Mouse (Mus musculus) splenic B cell, adult 2 months (primary cell): Measurements from ENCODE around the gene Gm49320.
"Not testable (repeated sequence)": the region's sequence is repeated elsewhere in the genome, so short reads cannot be mapped to it uniquely, and the experiment has no call there.

Source experiments
- DNase-seq: peaks from one replicate; pipeline ENCODE4 v3.0.0-alpha.2; 2011; ENCODE audit warnings: low read depth, low spot score
- H3K27me3 ChIP-seq: 2 replicates; pipeline ENCODE4 v1.6.1; 2012; ENCODE audit warnings: mild to moderate bottlenecking, low read length, moderate library complexity, mixed read lengths; ENCODE audit not compliant: control insufficient read depth, poor library complexity, insufficient read depth, severe bottlenecking
- H3K36me3 ChIP-seq: 2 replicates; pipeline ENCODE4 v1.6.1; 2012; ENCODE audit warnings: mild to moderate bottlenecking, low read length, moderate library complexity, mixed read lengths; ENCODE audit not compliant: control insufficient read depth, poor library complexity, insufficient read depth, severe bottlenecking

The Gm49320 gene

GRCm38 (mm10) chr8:4245737-4246136, 7.1 kb downstream of the Gm49320 start:
- DNase-seq = no peak
- no peaks in the 10 kb centered on the region for H3K27me3 ChIP-seq

GRCm38 (mm10) chr8:4247241-4247640, 8.6 kb downstream of the Gm49320 start:
- Histone ChIP-seq H3K36me3 (peaks cover 19% of the 10 kb centered on the region), H3K27me3 (no peaks in the 10 kb centered on the region)
- no peak for DNase-seq

More at GRCm38 (mm10) chr8:4245737-4246136, 7.1 kb downstream of the Gm49320 start:
- peaks cover 19% of the 10 kb centered on the region for H3K36me3 ChIP-seq

GRCm38 (mm10) chr8:4247951-4248540, 9.4 kb downstream of the Gm49320 start, which contains the start of gene Tgfbr3l:
TSS of gene Tgfbr3l (plus strand) at chr8:4248214.
- DNase-seq = no peak
- H3K27me3 ChIP-seq = no peaks in the 10 kb centered on the region

GRCm38 (mm10) chr8:4249213-4249612, 10.5 kb downstream of the Gm49320 start:
- Histone ChIP-seq H3K27me3 (no peaks in the 10 kb centered on the region), H3K36me3 (peaks cover 14% of the 10 kb centered on the region)
- no peak for DNase-seq

More at GRCm38 (mm10) chr8:4247951-4248540, 9.4 kb downstream of the Gm49320 start, which contains the start of gene Tgfbr3l:
- peaks cover 16% of the 10 kb centered on the region for H3K36me3 ChIP-seq

GRCm38 (mm10) chr8:4250306-4250970, 11.8 kb downstream of the Gm49320 start:
- DNase-seq = peak; percentile 90

GRCm38 (mm10) chr8:4252116-4252760, 13.6 kb downstream of the Gm49320 start:
- DNase-seq = no peak
- peaks cover 2% of the 10 kb centered on the region for H3K36me3 ChIP-seq
- no peaks in the 10 kb centered on the region for H3K27me3 ChIP-seq

More at GRCm38 (mm10) chr8:4250306-4250970, 11.8 kb downstream of the Gm49320 start:
- Histone ChIP-seq H3K36me3 (peaks cover 7% of the 10 kb centered on the region), H3K27me3 (no peaks in the 10 kb centered on the region)

GRCm38 (mm10) chr8:4252934-4253841, 14.5 kb downstream of the Gm49320 start, which contains the start of gene Snapc2:
TSS of gene Snapc2 (plus strand) at chr8:4253080.
- Histone ChIP-seq H3K27me3 (no peaks in the 10 kb centered on the region), H3K36me3 (no peaks in the 10 kb centered on the region; the same call in 1 of the 2 replicates)
- DNase-seq = peak; percentile 96

- H3K27me3 ChIP-seq = no peaks in the 10 kb centered on the region
- DNase-seq = no peak
- no peaks in the 10 kb centered on the region; the same call in 1 of the 2 replicates for H3K36me3 ChIP-seq
Measured at GRCm38 (mm10) chr8:4254001-4254400, 15.3 kb downstream of the Gm49320 start.

- not testable (repeated sequence) for H3K36me3 ChIP-seq, H3K27me3 ChIP-seq, DNase-seq
Measured at GRCm38 (mm10) chr8:4255471-4255870, 16.8 kb downstream of the Gm49320 start.

- H3K36me3 ChIP-seq = no peaks in the 10 kb centered on the region; the same call in 1 of the 2 replicates
- H3K27me3 ChIP-seq = no peaks in the 10 kb centered on the region
- no peak for DNase-seq
Measured at GRCm38 (mm10) chr8:4256911-4257310, 18.2 kb downstream of the Gm49320 start.

- no peak for DNase-seq
- Histone ChIP-seq H3K36me3 (peaks cover 2% of the 10 kb centered on the region; the same call in 1 of the 2 replicates), H3K27me3 (no peaks in the 10 kb centered on the region)
Measured at GRCm38 (mm10) chr8:4257350-4257749, 18.7 kb downstream of the Gm49320 start.

- peak; percentile 83 for DNase-seq
- H3K27me3 ChIP-seq = no peaks in the 10 kb centered on the region
- peaks cover 4% of the 10 kb centered on the region; the same call in 1 of the 2 replicates for H3K36me3 ChIP-seq
Measured at GRCm38 (mm10) chr8:4258233-4258632, 19.6 kb downstream of the Gm49320 start.

GRCm38 (mm10) chr8:4258678-4259077, 20.0 kb downstream of the Gm49320 start:
- DNase-seq = peak; percentile 27
- Histone ChIP-seq H3K27me3 (no peaks in the 10 kb centered on the region), H3K36me3 (peaks cover 4% of the 10 kb centered on the region; the same call in 1 of the 2 replicates)
